Mouse (Mus musculus) ES-Bruce4 (cell line): ENCODE results near the gene Hist1h2ac.

Experiments used
- CTCF ChIP-seq: IDR thresholded peaks from one replicate; pipeline ENCODE4 v1.8.1; 2011; ENCODE audit warnings: low read depth, low read length
- EP300 ChIP-seq: IDR thresholded peaks from 2 replicates; pipeline ENCODE4 v1.6.1; 2011; ENCODE audit warnings: low read depth, low read length; ENCODE audit not compliant: insufficient read depth
- POLR2A ChIP-seq: IDR thresholded peaks from one replicate; pipeline ENCODE4 v1.8.1; 2011; ENCODE audit warnings: low read length; ENCODE audit not compliant: insufficient read depth

DNA sequence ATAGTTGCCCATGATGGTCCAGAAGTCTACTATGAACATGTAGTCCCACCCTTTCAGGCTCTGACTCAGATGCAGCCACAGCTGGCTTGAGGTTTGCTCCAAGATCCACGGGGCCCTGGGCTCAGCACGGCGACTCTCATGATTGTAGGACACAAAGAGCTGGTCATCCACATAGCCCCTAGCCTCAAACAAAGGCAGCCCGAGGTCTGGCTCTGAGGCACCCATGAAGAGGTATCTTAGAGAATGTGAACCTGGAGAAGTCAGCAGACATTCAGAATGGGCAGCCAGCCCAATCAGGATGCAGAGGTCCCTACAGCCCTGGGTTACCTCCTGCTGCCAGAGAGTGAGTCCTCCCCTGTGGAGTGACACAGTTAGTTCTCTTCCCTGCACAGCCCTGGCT, 24.3 kb upstream of the Hist1h2ac start:
- TF ChIP-seq CTCF (no peak), POLR2A (no peak), EP300 (no peak)
